Mouse (Mus musculus) MN1 (cell line): ENCODE data around the gene Ino80e.
"Not testable (repeated sequence)": the region's sequence is repeated elsewhere in the genome, so short reads cannot be mapped to it uniquely, and the experiment has no call there.

ENCODE experiments used
- DNase-seq: peaks from one replicate; pipeline ENCODE4 v3.0.0-alpha.2; 2016; ENCODE audit warnings: low spot score

Gene Ino80e

GRCm38 (mm10) chr7:126862147-126862784, at the start of gene Ino80e:
Gene Ino80e, minus strand, starts transcription at chr7:126862377.
- DNase-seq: peak; percentile 96

DNA sequence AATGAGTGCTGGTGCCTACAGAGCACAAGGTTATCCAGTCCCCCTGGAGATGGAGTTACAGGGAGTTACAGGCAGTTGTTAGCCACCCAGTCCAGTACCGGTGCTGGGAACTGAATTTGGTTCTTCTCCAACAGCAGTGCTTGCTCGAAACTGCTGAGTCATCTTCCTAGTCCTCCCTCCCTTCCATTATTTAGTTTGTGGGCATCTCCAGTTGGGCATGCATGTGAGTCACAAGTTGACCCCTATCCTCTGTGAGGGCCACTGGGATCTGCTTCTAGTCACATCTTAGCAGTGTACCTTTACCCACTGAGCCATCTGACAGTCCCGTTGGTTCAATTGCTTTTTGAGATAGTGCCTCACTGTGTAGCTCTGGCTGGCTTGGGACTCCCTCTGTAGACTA, 43.4 kb upstream of the Ino80e start:
- DNase-seq: no peak

- not testable (repeated sequence) for DNase-seq
Observed at GRCm38 (mm10) chr7:126899781-126900180, 37.6 kb upstream of the Ino80e start.

DNA sequence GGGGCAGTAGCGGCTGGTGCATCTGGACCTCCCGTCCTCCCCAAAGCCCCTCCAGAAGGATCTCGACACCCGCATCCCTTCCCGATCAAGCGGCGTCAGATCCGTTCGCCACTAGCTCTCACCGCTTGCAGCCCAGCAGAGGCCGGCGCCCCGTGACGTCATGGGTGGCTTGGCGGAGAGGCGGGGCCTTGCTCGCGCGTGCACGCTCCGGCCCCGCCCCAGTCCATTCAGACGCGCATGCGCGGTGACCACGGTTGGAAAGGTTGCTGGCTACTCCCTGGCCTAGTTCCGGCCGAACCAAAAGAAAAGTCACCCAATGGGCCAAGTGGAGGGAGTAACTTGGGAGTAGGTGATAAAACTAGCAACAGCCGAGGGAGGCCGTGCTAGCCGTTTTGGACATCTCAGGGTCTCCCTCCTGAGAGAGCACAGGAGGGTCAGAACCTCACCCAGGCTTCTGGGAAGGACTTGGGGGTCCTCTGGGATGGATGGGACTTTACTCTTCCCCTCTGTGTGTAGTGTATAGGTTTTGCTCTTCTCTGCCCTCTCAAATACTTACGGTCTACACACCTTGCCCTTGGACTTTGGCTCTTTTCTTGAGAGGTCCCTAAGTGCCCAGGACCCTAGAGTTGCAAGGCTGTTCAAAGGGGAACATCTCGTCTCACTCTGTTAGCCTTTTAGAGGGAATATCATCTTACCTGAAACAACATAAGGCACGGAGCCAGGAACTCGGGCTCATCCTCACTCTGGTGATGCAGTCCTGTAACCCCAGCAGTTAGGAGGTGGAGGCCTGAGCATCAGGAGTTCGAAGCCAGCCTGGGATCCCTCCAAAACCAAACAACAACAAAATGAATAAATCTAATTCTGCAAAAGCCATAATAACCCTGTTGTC, 36.2 kb upstream of the Ino80e start:
- peak; percentile 94 for DNase-seq

GRCm38 (mm10) chr7:126897390-126898101, 35.4 kb upstream of the Ino80e start:
- DNase-seq: no peak

- DNase-seq: no peak
Observed at GRCm38 (mm10) chr7:126896912-126897311, 34.7 kb upstream of the Ino80e start.

DNA sequence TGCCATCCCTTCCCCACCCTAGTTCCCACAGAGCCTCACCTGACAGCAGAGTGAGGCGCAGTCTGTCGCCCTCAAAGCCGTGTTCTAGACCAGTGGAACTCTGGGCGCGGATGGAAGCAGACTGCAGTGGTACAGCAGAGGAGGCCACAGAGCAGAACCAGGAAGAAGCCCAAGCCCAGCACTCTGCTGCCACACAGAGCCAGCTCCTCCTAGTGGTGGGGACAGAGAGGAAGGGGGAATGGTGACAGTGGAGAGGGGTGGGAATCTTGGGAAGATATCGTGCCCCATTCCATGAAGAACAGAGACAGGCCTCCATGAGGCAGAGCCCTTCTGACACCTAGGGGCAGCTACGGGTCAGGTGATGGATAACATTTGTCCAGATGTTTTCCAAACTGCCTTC, 26.7 kb upstream of the Ino80e start:
- DNase-seq: no peak

DNA sequence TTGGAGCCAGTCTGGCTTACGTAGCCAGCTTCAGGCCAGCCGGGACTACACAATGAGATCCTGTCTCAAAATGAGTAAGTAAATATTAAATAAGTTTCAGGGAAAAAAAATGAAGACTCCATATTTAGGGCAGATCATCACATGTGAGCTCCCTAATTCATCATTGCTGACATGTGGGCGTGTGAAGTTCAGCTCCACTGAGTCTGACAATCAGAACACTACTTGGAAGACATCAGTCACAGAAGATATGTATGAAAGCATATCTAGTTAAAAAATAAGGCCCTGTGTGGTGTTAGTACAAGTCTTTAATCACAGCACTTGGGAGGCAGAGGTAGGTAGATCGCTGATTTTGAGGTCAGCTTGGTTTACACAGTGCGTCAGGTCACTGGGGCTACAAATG, 25.1 kb upstream of the Ino80e start:
- DNase-seq: no peak

DNA sequence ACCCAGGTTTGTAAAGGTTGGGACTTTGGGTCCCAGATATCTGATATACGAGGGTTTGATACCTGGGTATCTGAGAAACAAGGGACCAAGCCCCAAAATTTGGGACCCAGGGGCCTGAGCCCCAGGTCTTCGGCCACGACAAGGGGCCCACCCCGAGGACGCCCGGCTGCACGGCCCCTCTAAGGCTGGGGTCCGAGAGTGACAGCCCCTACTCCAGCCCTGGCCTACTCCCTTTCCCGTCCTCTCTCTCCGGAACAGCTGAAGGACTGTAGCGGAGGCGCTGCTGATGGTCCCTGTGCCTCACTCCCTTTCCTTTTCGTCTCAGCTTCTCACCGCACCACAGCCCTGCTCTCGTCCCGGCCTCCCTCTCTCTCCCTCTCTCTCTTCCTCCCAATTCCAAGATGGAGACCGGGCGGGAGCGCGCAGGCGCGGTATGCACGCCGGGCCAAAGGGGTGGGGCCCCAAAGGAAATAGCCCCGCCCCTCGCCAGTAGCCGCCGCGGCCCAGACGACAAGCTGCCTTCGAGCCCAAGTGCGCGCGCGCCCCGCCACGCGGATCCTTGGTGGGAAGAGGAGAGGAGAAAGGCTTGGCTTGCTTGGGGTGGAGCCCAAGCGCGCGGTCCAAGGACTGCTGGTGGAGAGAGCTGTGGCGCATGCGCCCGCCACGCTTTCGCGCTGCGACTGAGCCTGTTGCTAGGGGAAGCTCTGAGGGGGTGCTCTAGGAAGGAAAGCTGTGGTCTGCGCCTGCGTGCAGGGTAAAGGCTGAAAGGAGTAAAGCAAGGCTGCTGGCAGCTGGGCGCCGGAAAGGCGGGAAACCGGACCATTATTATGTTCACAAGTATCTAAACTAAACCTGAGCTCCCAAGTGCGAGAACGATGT, 22.3 kb upstream of the Ino80e start, which contains the start of gene Taok2:
Gene Taok2 (minus strand): TSS at position 418 of the 879 bp plus-strand sequence.
- peak; percentile 98 for DNase-seq

DNA sequence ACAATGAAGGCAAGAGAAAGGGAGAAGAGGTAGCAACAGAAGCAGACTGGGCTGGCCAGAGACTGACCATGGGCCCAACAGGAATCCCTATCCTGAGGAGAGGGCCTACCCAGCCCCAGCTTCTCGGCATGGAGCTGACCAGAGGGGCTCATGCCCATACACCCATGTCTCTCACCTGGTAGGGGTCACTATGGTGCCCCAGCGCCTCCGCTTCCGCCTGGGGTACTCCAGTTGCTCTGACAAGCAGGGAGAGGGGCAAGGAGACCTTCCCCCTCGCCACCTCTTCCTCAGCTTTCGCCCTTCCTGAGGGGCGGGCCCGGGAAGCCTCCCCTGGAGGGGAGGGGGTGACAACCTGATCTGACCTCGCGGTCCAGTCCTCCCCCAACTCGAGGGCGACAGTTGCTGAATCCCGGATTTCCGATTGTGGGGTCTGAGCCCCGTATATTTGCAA, 21.6 kb upstream of the Ino80e start:
- peak; percentile 22 for DNase-seq

DNA sequence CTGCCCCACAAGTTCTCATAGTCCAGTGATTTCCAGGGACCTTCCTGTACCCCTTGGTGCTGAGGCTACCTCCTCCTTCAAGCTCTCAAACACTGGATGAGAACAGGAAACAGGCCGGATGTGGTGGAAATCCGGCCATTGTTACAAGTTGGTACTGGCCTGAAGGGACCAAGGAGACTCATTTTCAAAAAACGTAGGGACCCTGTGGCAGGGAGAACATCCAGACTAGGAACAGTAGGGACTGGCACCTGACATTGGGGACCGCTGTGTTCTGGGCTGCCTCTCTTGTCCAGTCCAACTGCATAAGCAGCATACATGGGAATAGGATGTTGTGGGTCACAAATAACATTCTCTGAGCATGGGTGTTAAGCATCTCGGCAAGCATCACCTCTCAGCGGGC, 18.9 kb upstream of the Ino80e start:
- DNase-seq: no peak

GRCm38 (mm10) chr7:126877239-126877638, 15.1 kb upstream of the Ino80e start:
- DNase-seq: no peak

GRCm38 (mm10) chr7:126870520-126870891, 8.3 kb upstream of the Ino80e start:
- DNase-seq: no peak

- no peak for DNase-seq
Observed at GRCm38 (mm10) chr7:126869780-126870519, 7.8 kb upstream of the Ino80e start.

DNA sequence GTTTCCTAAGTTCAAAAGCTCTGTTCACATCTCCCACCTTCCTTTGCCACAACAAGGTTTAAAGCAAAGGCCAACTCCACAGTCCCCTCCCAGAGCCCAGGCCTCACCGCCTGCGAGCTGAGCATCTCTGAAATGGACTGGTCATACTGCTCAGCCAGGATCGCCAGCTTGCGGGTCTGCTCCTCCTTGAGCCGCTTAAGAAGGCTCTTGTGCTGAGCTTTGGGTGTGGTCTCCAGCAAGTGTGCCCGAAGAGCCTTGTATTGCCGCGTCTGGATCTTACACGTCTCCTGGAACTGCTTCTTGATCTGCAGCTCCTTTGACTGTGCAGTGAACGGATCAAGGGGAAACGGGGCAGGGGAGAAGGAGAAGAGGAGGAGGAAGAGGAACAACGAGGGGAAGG, 5.8 kb upstream of the Ino80e start:
- no peak for DNase-seq

DNA sequence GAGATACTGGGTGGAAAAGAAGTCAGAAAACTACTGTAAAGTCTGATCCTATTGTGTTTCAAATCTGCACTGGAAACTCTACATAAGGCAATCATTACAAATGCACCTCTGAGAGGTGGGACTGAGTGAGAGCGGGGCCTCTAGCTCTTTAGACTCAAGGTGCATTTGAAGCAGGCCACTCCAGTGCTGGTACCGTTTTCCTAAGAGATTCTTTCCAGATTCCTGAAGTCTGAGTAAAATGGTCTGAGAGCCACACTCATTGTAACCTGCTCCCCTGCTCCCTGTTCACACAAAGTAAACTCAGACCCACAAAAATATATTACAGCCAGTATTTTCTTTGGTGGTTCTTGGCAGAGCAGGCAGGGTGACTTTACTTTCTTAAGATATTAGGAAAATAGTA, 5.4 kb upstream of the Ino80e start:
- no peak for DNase-seq

- no peak for DNase-seq
Observed at GRCm38 (mm10) chr7:126863791-126864190, 1.6 kb upstream of the Ino80e start.

DNA sequence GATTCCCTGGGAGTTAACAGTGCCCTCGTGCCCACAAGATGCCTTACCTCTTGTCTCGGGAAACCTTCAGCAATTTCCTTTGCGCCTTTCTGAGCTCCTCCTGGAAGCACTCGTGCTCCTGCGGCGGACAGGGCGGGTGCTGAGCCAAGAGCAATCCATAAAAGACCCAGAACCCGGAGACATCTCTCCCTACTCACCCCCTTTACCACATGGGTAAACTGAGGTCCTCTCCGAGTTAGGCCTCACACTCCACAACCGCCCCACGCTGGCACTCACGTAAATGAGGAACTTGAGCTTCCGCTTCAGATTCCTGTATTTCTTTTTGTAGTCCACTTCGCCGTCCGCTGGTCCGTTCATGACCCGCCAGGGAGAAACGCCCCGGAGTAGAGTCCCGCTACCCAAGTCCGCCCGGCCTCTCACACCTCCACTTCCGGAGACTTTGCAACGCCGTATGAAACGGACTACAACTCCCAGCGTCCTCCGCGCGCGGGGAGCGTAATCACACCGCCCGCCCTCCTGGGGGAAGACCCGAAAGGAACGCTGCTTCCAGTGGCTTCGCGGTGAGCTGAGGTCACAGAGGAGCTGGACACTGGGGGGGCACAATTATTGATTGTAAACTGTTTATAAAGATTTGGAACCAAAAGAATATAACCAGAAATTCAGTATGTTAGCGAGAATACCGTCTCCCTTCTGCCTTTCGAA, 597 bp downstream of the Ino80e start, which contains the start of gene Hirip3:
Gene Hirip3 (plus strand): TSS at position 544 of the 702 bp plus-strand sequence.
- peak; percentile 96 for DNase-seq

- no peak for DNase-seq
Observed at GRCm38 (mm10) chr7:126860987-126861386, 1.2 kb downstream of the Ino80e start.

GRCm38 (mm10) chr7:126856741-126857420, 5.3 kb downstream of the Ino80e start:
- DNase-seq: no peak
